Mouse (Mus musculus): ENCODE results near the gene Pin1. TPM values are rescaled to one million over a fixed set of nuclear protein-coding genes. Genes with fewer than 3 reads are reported as not detected.

Pin1 gene
- polyA plus RNA-seq, 1 experiment = 37.2 TPM

- TF ChIP-seq CTCF (IDR thresholded peaks at IDR 0.05; ENCODE audit: borderline replicate concordance, control insufficient read depth, extremely low read depth, insufficient read depth, low read length, poor library complexity) (no peak), POLR2A (IDR thresholded peaks at IDR 0.05; ENCODE audit: control insufficient read depth, extremely low read depth, insufficient read depth, low read length, poor library complexity) (no peak)
- H3K27me3 ChIP-seq (ENCODE audit: control insufficient read depth, insufficient read depth, low read length) = no peaks in the 10 kb centered on the region
- 35% methylated on average over 4 of the region's 4 CpGs for WGBS
- no peak overlapping the region for H3K4me3 ChIP-seq (ENCODE audit: control insufficient read depth, insufficient read depth, low read length)
- no peak overlapping the region for H3K27ac ChIP-seq (ENCODE audit: control insufficient read depth, insufficient read depth, low read length)
- peak; percentile 30 for DNase-seq
- H3K36me3 ChIP-seq (ENCODE audit: control insufficient read depth, insufficient read depth, low read length) = no peaks in the 10 kb centered on the region
- no peaks in the 10 kb centered on the region for H3K4me1 ChIP-seq (replicated peaks; ENCODE audit: control insufficient read depth, insufficient read depth, low read length)
Observed at GRCm38 (mm10) chr9:20705981-20706380, 54.1 kb downstream of the Pin1 start.

DNA sequence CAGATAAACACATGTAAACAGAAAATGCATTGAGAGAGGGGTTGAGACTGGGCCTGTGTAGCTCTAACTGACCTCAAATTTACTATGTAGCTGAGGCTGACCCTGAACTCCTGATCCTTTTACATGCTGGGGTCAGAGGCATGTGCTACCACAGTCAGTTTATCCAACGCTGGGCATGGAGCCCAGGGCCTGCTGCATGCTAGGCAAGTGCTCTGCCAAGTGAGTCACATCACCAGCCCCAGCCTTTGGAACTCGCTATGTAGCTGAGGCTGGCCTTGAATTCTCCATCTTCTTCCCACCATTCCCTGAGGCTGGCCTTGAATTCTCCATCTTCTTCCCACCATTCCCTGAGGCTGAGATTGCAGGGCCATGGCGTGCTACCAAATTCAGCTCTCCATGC lies 58.6 kb downstream of the Pin1 start:
- H3K27ac ChIP-seq (ENCODE audit: control insufficient read depth, insufficient read depth, low read length) = no peak overlapping the region
- H3K36me3 ChIP-seq (ENCODE audit: control insufficient read depth, insufficient read depth, low read length) = no peaks in the 10 kb centered on the region
- H3K4me3 ChIP-seq (ENCODE audit: control insufficient read depth, insufficient read depth, low read length) = no peak overlapping the region
- no peak for DNase-seq
- WGBS = 87% methylated on average over 3 of the region's 3 CpGs
- TF ChIP-seq CTCF (IDR thresholded peaks at IDR 0.05; ENCODE audit: borderline replicate concordance, control insufficient read depth, extremely low read depth, insufficient read depth, low read length, poor library complexity) = no peak
- TF ChIP-seq POLR2A (IDR thresholded peaks at IDR 0.05; ENCODE audit: control insufficient read depth, extremely low read depth, insufficient read depth, low read length, poor library complexity) = no peak
- H3K27me3 ChIP-seq (ENCODE audit: control insufficient read depth, insufficient read depth, low read length) = no peaks in the 10 kb centered on the region
- H3K4me1 ChIP-seq (replicated peaks; ENCODE audit: control insufficient read depth, insufficient read depth, low read length) = no peaks in the 10 kb centered on the region

DNA sequence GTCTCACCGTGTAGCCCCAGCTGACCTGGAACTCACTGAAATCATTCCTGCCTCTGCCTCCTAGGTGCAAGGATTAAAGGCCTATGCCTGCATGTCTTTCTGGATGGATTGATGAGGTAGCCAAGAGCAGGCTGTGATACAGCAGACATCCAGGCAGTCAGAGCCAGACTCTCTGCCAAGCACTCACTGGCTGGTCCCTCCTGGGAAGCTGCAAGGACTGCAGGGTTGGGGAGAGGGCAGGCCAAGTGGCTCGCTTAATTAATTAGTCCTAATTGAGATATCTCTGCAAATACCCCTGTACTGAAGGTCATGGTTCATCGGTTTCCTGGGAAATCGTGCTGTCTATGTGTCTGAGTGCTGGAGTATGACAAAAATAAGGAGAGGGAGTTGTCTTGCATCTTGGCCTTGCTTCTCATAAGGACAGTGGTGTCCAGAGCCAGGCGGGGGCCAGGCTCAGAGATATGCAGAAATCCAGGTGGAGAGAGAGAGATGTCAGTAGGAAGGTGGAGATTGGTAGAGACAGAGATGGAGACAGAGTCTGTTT lies 61.1 kb downstream of the Pin1 start:
- H3K4me3 ChIP-seq (ENCODE audit: control insufficient read depth, insufficient read depth, low read length) = no peak overlapping the region
- no peaks in the 10 kb centered on the region for H3K36me3 ChIP-seq (ENCODE audit: control insufficient read depth, insufficient read depth, low read length)
- WGBS = 86% methylated on average over 5 of the region's 5 CpGs
- H3K27me3 ChIP-seq (ENCODE audit: control insufficient read depth, insufficient read depth, low read length) = no peaks in the 10 kb centered on the region
- no peak for DNase-seq
- no peaks in the 10 kb centered on the region for H3K4me1 ChIP-seq (replicated peaks; ENCODE audit: control insufficient read depth, insufficient read depth, low read length)
- TF ChIP-seq POLR2A (IDR thresholded peaks at IDR 0.05; ENCODE audit: control insufficient read depth, extremely low read depth, insufficient read depth, low read length, poor library complexity) (no peak), CTCF (IDR thresholded peaks at IDR 0.05; ENCODE audit: borderline replicate concordance, control insufficient read depth, extremely low read depth, insufficient read depth, low read length, poor library complexity) (no peak)
- no peak overlapping the region for H3K27ac ChIP-seq (ENCODE audit: control insufficient read depth, insufficient read depth, low read length)

GRCm38 (mm10) chr9:20713478-20713987 lies 61.6 kb downstream of the Pin1 start:
- no peak for DNase-seq
- H3K36me3 ChIP-seq (ENCODE audit: control insufficient read depth, insufficient read depth, low read length) = no peaks in the 10 kb centered on the region
- no peaks in the 10 kb centered on the region for H3K4me1 ChIP-seq (replicated peaks; ENCODE audit: control insufficient read depth, insufficient read depth, low read length)
- H3K27ac ChIP-seq (ENCODE audit: control insufficient read depth, insufficient read depth, low read length) = no peak overlapping the region
- no peak overlapping the region for H3K4me3 ChIP-seq (ENCODE audit: control insufficient read depth, insufficient read depth, low read length)
- TF ChIP-seq CTCF (IDR thresholded peaks at IDR 0.05; ENCODE audit: borderline replicate concordance, control insufficient read depth, extremely low read depth, insufficient read depth, low read length, poor library complexity) = no peak
- WGBS = 50% methylated on average over 11 of the region's 11 CpGs
- no peaks in the 10 kb centered on the region for H3K27me3 ChIP-seq (ENCODE audit: control insufficient read depth, insufficient read depth, low read length)

DNA sequence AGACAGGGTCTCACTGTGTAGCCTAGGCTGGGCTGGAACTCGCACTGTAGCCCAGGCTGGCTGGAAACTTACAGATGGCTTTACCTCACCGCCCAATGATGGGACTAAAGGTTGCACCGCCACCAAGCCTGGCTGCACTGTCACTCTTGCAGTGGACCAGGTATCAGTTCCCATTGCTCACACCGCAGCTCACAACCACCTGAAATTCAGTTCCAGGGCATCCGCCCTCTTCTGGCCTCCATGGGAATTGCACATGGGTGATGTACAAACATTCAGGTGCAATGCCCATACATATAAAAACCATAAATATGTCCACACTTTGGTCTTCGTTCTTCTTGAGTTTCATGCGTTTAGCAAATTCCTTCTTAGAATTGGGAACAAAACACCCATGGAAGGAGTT lies 63.4 kb downstream of the Pin1 start:
- TF ChIP-seq POLR2A (IDR thresholded peaks at IDR 0.05; ENCODE audit: control insufficient read depth, extremely low read depth, insufficient read depth, low read length, poor library complexity) (no peak), CTCF (IDR thresholded peaks at IDR 0.05; ENCODE audit: borderline replicate concordance, control insufficient read depth, extremely low read depth, insufficient read depth, low read length, poor library complexity) (peak; percentile 58; the same call in 1 of the 2 replicates)
- H3K4me3 ChIP-seq (ENCODE audit: control insufficient read depth, insufficient read depth, low read length) = no peak overlapping the region
- H3K4me1 ChIP-seq (replicated peaks; ENCODE audit: control insufficient read depth, insufficient read depth, low read length) = no peaks in the 10 kb centered on the region
- H3K27ac ChIP-seq (ENCODE audit: control insufficient read depth, insufficient read depth, low read length) = no peak overlapping the region
- DNase-seq = peak; percentile 30
- no peaks in the 10 kb centered on the region for H3K27me3 ChIP-seq (ENCODE audit: control insufficient read depth, insufficient read depth, low read length)
- H3K36me3 ChIP-seq (ENCODE audit: control insufficient read depth, insufficient read depth, low read length) = no peaks in the 10 kb centered on the region
- 82% methylated on average over 7 of the region's 7 CpGs for WGBS

Other genes starting within 250 kb of the Pin1 start
- gene Zfp26, start 191.9 kb upstream of the Pin1 start, polyA plus RNA-seq (2012; rRNA removed) = 5.2 and 5.6 TPM in 2 replicates
- gene Zfp426, start 159.3 kb upstream of the Pin1 start, polyA plus RNA-seq (2012; rRNA removed) = 7.7 and 9.8 TPM in 2 replicates
- 11.4 and 12.1 TPM in 2 replicates for gene Zfp266, start 130.7 kb upstream of the Pin1 start, polyA plus RNA-seq (2012; rRNA removed)
- gene Zfp846, start 70.8 kb upstream of the Pin1 start, polyA plus RNA-seq (2012; rRNA removed) = 7.5 and 8.2 TPM in 2 replicates
- gene Ubl5, start 9.2 kb upstream of the Pin1 start, polyA plus RNA-seq (2012; rRNA removed) = 189 and 207 TPM in 2 replicates
- 560 and 583 TPM in 2 replicates for gene Fbxl12, start 7.3 kb upstream of the Pin1 start, polyA plus RNA-seq (2012; rRNA removed)
- 0.51 and 0.93 TPM in 2 replicates for gene Olfm2, start 94.3 kb downstream of the Pin1 start, polyA plus RNA-seq (2012; rRNA removed)
- 3.1 and 4.3 TPM in 2 replicates for gene Col5a3, start 163.0 kb downstream of the Pin1 start, polyA plus RNA-seq (2012; rRNA removed)
- not detected in 2 replicates for gene Rdh8, start 166.4 kb downstream of the Pin1 start, polyA plus RNA-seq (2012; rRNA removed)
- 93.1 and 103 TPM in 2 replicates for gene A230050P20Rik, start 216.5 kb downstream of the Pin1 start, polyA plus RNA-seq (2012; rRNA removed)
- gene Angptl6, start 227.6 kb downstream of the Pin1 start, polyA plus RNA-seq (2012; rRNA removed) = 8.7 and 8.8 TPM in 2 replicates
- gene Ppan, start 236.1 kb downstream of the Pin1 start, polyA plus RNA-seq (2012; rRNA removed) = 121 and 140 TPM in 2 replicates
- gene Eif3g, start 246.5 kb downstream of the Pin1 start, polyA plus RNA-seq (2012; rRNA removed) = 137 and 140 TPM in 2 replicates

Measured in thymus, adult 2 months (tissue).